Mouse (Mus musculus) CH12.LX (cell line): ENCODE measurements around the gene Magee2. TPM values are rescaled to one million over a fixed set of nuclear protein-coding genes. Genes with fewer than 3 reads are reported as not detected.
"Not testable (repeated sequence)": the region's sequence is repeated elsewhere in the genome, so short reads cannot be mapped to it uniquely, and the experiment has no call there.

Experiments used
- DNase-seq: peaks from one replicate; pipeline ENCODE4 v3.0.0-alpha.2; 2013; ENCODE audit errors: extremely low read depth
- H3K27ac ChIP-seq: 2 replicates; pipeline ENCODE4 v1.5.1; 2012; ENCODE audit warnings: low read depth, mild to moderate bottlenecking, control low read depth, moderate library complexity; ENCODE audit not compliant: insufficient read depth
- H3K27me3 ChIP-seq: replicated peaks from 2 replicates; pipeline ENCODE3; 2012; ENCODE audit warnings: inconsistent platforms
- H3K36me3 ChIP-seq, 2 experiments: replicated peaks in 1 of 2; 2 replicates each; pipeline versions ENCODE3 to v1.6.1; 2012; ENCODE audit warnings: inconsistent platforms in 1 of 2, low read length in 1 of 2, mild to moderate bottlenecking in 1 of 2, mixed read lengths in 1 of 2, moderate library complexity in 1 of 2; ENCODE audit not compliant: control insufficient read depth in 1 of 2, insufficient read depth in 1 of 2
- H3K4me1 ChIP-seq, 2 experiments: 2 replicates each; pipeline ENCODE4 v1.6.1; 2012; ENCODE audit warnings: inconsistent platforms in 1 of 2, moderate library complexity in 1 of 2; ENCODE audit not compliant: insufficient read depth in 2 of 2, control insufficient read depth in 1 of 2
- H3K4me2 ChIP-seq: 2 replicates; pipeline ENCODE4 v1.6.1; 2012; ENCODE audit warnings: low read depth, mild to moderate bottlenecking, control low read depth; ENCODE audit not compliant: poor library complexity, insufficient read depth, severe bottlenecking
- H3K4me3 ChIP-seq, 3 experiments: fragments of 150-350 bp in 1 of 3; sonication (generic) in 1 of 3; replicated peaks in 1 of 3; 2 replicates each; pipeline versions ENCODE3 to v1.5.1; 2011 to 2012; ENCODE audit warnings: low read depth in 2 of 3, low read length in 2 of 3, mild to moderate bottlenecking in 2 of 3, moderate library complexity in 2 of 3, control low read depth in 1 of 3, improper control_type of control experiment in 1 of 3, inconsistent platforms in 1 of 3, mixed read lengths in 1 of 3; ENCODE audit not compliant: poor library complexity in 1 of 3
- H3K79me2 ChIP-seq: replicated peaks from 2 replicates; pipeline ENCODE4 v1.6.1; 2012; ENCODE audit warnings: mild to moderate bottlenecking, moderate library complexity; ENCODE audit not compliant: control insufficient read depth, poor library complexity, insufficient read depth, severe bottlenecking; ENCODE audit errors: extremely low read depth
- H3K9ac ChIP-seq: 2 replicates; pipeline ENCODE4 v1.6.1; 2012; ENCODE audit warnings: low read depth, mild to moderate bottlenecking, control low read depth, moderate library complexity; ENCODE audit not compliant: insufficient read depth
- H3K9me3 ChIP-seq: replicated peaks from 2 replicates; pipeline ENCODE3; 2012; ENCODE audit warnings: low read length, inconsistent platforms, mixed read lengths
- BHLHE40 ChIP-seq: IDR thresholded peaks from 2 replicates; pipeline ENCODE4 v1.6.1; 2011; ENCODE audit warnings: mild to moderate bottlenecking, low read depth, low read length, improper control_type of control experiment
- CHD1 ChIP-seq: IDR thresholded peaks from 2 replicates; pipeline ENCODE4 v1.6.1; 2012; ENCODE audit warnings: low read depth, low read length, improper control_type of control experiment, inconsistent platforms
- CHD2 ChIP-seq: IDR thresholded peaks from 2 replicates; pipeline ENCODE4 v1.6.1; 2011; ENCODE audit warnings: low read length, improper control_type of control experiment
- CTCF ChIP-seq, 2 experiments: IDR thresholded peaks in 1 of 2; conservative IDR thresholded peaks in 1 of 2; 2 replicates each; pipeline ENCODE4 v1.5.1; 2011 to 2012; ENCODE audit warnings: low read depth in 2 of 2, low read length in 2 of 2, improper control_type of control experiment in 1 of 2, inconsistent platforms in 1 of 2, mild to moderate bottlenecking in 1 of 2, moderate library complexity in 1 of 2
- ELF1 ChIP-seq: IDR thresholded peaks from 2 replicates; pipeline ENCODE4 v1.6.1; 2014; ENCODE audit warnings: low read depth, mild to moderate bottlenecking, inconsistent platforms, low read length, improper control_type of control experiment
- EP300 ChIP-seq: IDR thresholded peaks from 2 replicates; pipeline ENCODE4 v1.6.1; 2011; ENCODE audit warnings: low read length, improper control_type of control experiment
- ETS1 ChIP-seq: conservative IDR thresholded peaks from 2 replicates; pipeline ENCODE4 v1.6.1; 2012; ENCODE audit warnings: low read depth, mild to moderate bottlenecking, inconsistent platforms, low read length, improper control_type of control experiment, moderate library complexity
- GABPA ChIP-seq: IDR thresholded peaks from 2 replicates; pipeline ENCODE4 v1.6.1; 2012; ENCODE audit warnings: low read depth, low read length, improper control_type of control experiment, inconsistent platforms; ENCODE audit not compliant: insufficient replicate concordance
- JUN ChIP-seq: IDR thresholded peaks from 2 replicates; pipeline ENCODE4 v1.6.1; 2011; ENCODE audit warnings: low read depth, mild to moderate bottlenecking, low read length, improper control_type of control experiment, moderate library complexity; ENCODE audit not compliant: insufficient read depth
- KAT2A ChIP-seq: IDR thresholded peaks from 2 replicates; pipeline ENCODE4 v1.6.1; 2012; ENCODE audit warnings: low read length, improper control_type of control experiment, inconsistent platforms; ENCODE audit not compliant: insufficient replicate concordance
- MAX ChIP-seq: IDR thresholded peaks from 2 replicates; pipeline ENCODE4 v1.6.1; 2011; ENCODE audit warnings: low read length, improper control_type of control experiment
- MEF2A ChIP-seq: IDR thresholded peaks from 2 replicates; pipeline ENCODE4 v1.6.1; 2014; ENCODE audit warnings: low read depth, mild to moderate bottlenecking, inconsistent platforms, low read length, improper control_type of control experiment, borderline replicate concordance
- MXI1 ChIP-seq: IDR thresholded peaks from 2 replicates; pipeline ENCODE4 v1.6.1; 2011; ENCODE audit warnings: mild to moderate bottlenecking, low read depth, low read length, improper control_type of control experiment
- MYC ChIP-seq: IDR thresholded peaks from 2 replicates; pipeline ENCODE4 v1.6.1; 2011; ENCODE audit warnings: low read depth, mild to moderate bottlenecking, improper control_type of control experiment, low read length
- NRF1 ChIP-seq: IDR thresholded peaks from 2 replicates; pipeline ENCODE4 v1.6.1; 2014; ENCODE audit warnings: low read depth, mild to moderate bottlenecking, inconsistent platforms, low read length, improper control_type of control experiment, moderate library complexity
- PAX5 ChIP-seq: IDR thresholded peaks from 2 replicates; pipeline ENCODE4 v1.6.1; 2012; ENCODE audit warnings: low read length, inconsistent platforms, mixed read lengths
- POLR2AphosphoS2 ChIP-seq: IDR thresholded peaks from 2 replicates; pipeline ENCODE4 v1.6.1; 2011; ENCODE audit warnings: low read depth, low read length, improper control_type of control experiment
- SIN3A ChIP-seq: IDR thresholded peaks from 2 replicates; pipeline ENCODE4 v1.6.1; 2012; ENCODE audit warnings: low read length, improper control_type of control experiment, inconsistent platforms
- TBP ChIP-seq: conservative IDR thresholded peaks from 2 replicates; pipeline ENCODE4 v1.6.1; 2011; ENCODE audit warnings: low read depth, low read length, improper control_type of control experiment
- TCF12 ChIP-seq: IDR thresholded peaks from 2 replicates; pipeline ENCODE4 v1.6.1; 2014; ENCODE audit warnings: low read depth, mild to moderate bottlenecking, inconsistent platforms, low read length, improper control_type of control experiment
- UBTF ChIP-seq: IDR thresholded peaks from 2 replicates; pipeline ENCODE4 v1.6.1; 2012; ENCODE audit warnings: low read depth, mild to moderate bottlenecking, inconsistent platforms, low read length, improper control_type of control experiment, moderate library complexity
- USF1 ChIP-seq: IDR thresholded peaks from 2 replicates; pipeline ENCODE4 v1.6.1; 2014; ENCODE audit warnings: low read depth, mild to moderate bottlenecking, inconsistent platforms, low read length, improper control_type of control experiment
- USF2 ChIP-seq: conservative IDR thresholded peaks from 2 replicates; pipeline ENCODE4 v1.6.1; 2011; ENCODE audit warnings: low read depth, low read length, improper control_type of control experiment
- ZC3H11A ChIP-seq: IDR thresholded peaks from 2 replicates; pipeline ENCODE4 v1.6.1; 2012; ENCODE audit warnings: low read depth, mild to moderate bottlenecking, inconsistent platforms, low read length, improper control_type of control experiment
- ZKSCAN1 ChIP-seq: IDR thresholded peaks from 2 replicates; pipeline ENCODE4 v1.6.1; 2012; ENCODE audit warnings: low read depth, inconsistent platforms, low read length, improper control_type of control experiment, borderline replicate concordance
- ZMIZ1 ChIP-seq: IDR thresholded peaks from 2 replicates; pipeline ENCODE4 v1.6.1; 2012; ENCODE audit warnings: low read depth, mild to moderate bottlenecking, inconsistent platforms, low read length, improper control_type of control experiment
- dilution Hi-C: fragments of 300-500 bp; cut with MboI; formaldehyde crosslinking; loops from 2 replicates; pipeline ENCODE4 v1.14.3; 2020; ENCODE audit warnings: low sequenced_read_pairs; ENCODE audit not compliant: extremely low pct_unique_long_range_greater_than_20kb, extremely low pct_ligation_motif_present
- in situ Hi-C: fragments of 300-500 bp; cut with MboI; formaldehyde crosslinking; loops from 3 replicates; pipeline ENCODE4 v1.14.3; 2019; ENCODE audit warnings: low sequenced_read_pairs, low pct_ligation_motif_present, low pct_unique_long_range_greater_than_20kb, mixed read lengths
- polyA plus RNA-seq: library from polyadenylated mRNA; unstranded; fragments of >175 nt; gene quantifications from 2 replicates; pipeline ENCODE4 v1.2.1, GENCODE M21; 2012; ENCODE audit warnings: low read depth; ENCODE audit not compliant: insufficient read length
- total RNA-seq, 2 experiments: library from RNA; depleted of rRNA; stranded (reverse); fragments of 300-350 nt in 1 of 2; fragments of >200 nt in 1 of 2; gene quantifications; 2 replicates each; pipeline ENCODE4 v1.2.3; 2012 to 2014

The Magee2 gene
- not detected in 2 replicates for total RNA-seq (2012; rRNA removed)
- not detected in 2 replicates for total RNA-seq (2014; rRNA removed)
- polyA plus RNA-seq = not detected in 2 replicates

GRCm38 (mm10) chrX:104856751-104857341 is at the start of gene Magee2:
TSS of gene Magee2 (minus strand) at chrX:104857267.
- no peaks in the 10 kb centered on the region for H3K4me1 ChIP-seq
- H3K9me3 ChIP-seq = no peaks in the 10 kb centered on the region
- no peaks in the 10 kb centered on the region for H3K36me3 ChIP-seq
- no peak within 1 kb of the TSS for H3K27ac ChIP-seq
- TF ChIP-seq KAT2A = no peak
- no peak for TF ChIP-seq GABPA
- TF ChIP-seq CHD1 = no peak
- no peak for TF ChIP-seq POLR2AphosphoS2
- TF ChIP-seq MAX = no peak
- no peak for TF ChIP-seq ZMIZ1
- no peak for TF ChIP-seq ELF1
- no peak for TF ChIP-seq MYC
- TF ChIP-seq TBP = no peak
- TF ChIP-seq USF1 = no peak
- TF ChIP-seq NRF1 = no peak
- no peak for TF ChIP-seq SIN3A
- TF ChIP-seq EP300 = no peak
- dilution Hi-C loops (no loop called here), in situ Hi-C loops (no loop called here)
- no peaks in the 10 kb centered on the region for H3K79me2 ChIP-seq
- no peak within 1 kb of the TSS for H3K4me2 ChIP-seq
- no peak within 1 kb of the TSS for H3K4me3 ChIP-seq
- H3K27me3 ChIP-seq = no peaks in the 10 kb centered on the region
- no peak for DNase-seq
- H3K9ac ChIP-seq = no peak within 1 kb of the TSS

- no peak for DNase-seq
- TF ChIP-seq SIN3A = no peak
- no peak for TF ChIP-seq ETS1
- TF ChIP-seq ELF1 = no peak
- no peak for TF ChIP-seq CHD2
- TF ChIP-seq MXI1 = no peak
- no peak for TF ChIP-seq MEF2A
- no peak for TF ChIP-seq EP300
- no peak for TF ChIP-seq POLR2AphosphoS2
- TF ChIP-seq MAX = no peak
- no peak for TF ChIP-seq USF2
- no peak for TF ChIP-seq PAX5
- TF ChIP-seq BHLHE40 = no peak
- TF ChIP-seq TBP = no peak
- no peak for TF ChIP-seq UBTF
- TF ChIP-seq TCF12 = no peak
- TF ChIP-seq ZKSCAN1 = no peak
- no peak for TF ChIP-seq CTCF (conservative IDR thresholded peaks at IDR 0.05 in 1 of 2, IDR thresholded peaks at IDR 0.05 in 1 of 2; ENCODE audit: low read depth in 2 of 2, low read length in 2 of 2)
- TF ChIP-seq NRF1 = no peak
- TF ChIP-seq JUN = no peak
- no peak for TF ChIP-seq ZC3H11A
- Histone ChIP-seq H3K27ac (no peak overlapping the region), H3K36me3 (no peaks in the 10 kb centered on the region), H3K27me3 (no peaks in the 10 kb centered on the region), H3K4me3 (no peak overlapping the region), H3K79me2 (no peaks in the 10 kb centered on the region), H3K9me3 (no peaks in the 10 kb centered on the region), H3K9ac (no peak overlapping the region), H3K4me1 (no peaks in the 10 kb centered on the region), H3K4me2 (no peak overlapping the region)
- dilution Hi-C loops (no loop called here), in situ Hi-C loops (no loop called here)
Observed at GRCm38 (mm10) chrX:104853610-104854009, 3.5 kb downstream of the Magee2 start.

- H3K79me2 ChIP-seq, H3K4me3 ChIP-seq, H3K36me3 ChIP-seq, H3K27ac ChIP-seq, dilution Hi-C loops, H3K9ac ChIP-seq, H3K4me2 ChIP-seq, H3K27me3 ChIP-seq, H3K9me3 ChIP-seq, DNase-seq, in situ Hi-C loops: not testable (repeated sequence)
- H3K4me1 ChIP-seq = peaks cover 0 to 11% of the 10 kb centered on the region in 2 experiments; a peak in 1 of 4 replicates
Observed at GRCm38 (mm10) chrX:104817583-104817982, 39.5 kb downstream of the Magee2 start.
